Mouse (Mus musculus): Measurements from ENCODE around the gene Ano1.

Gene Ano1

DNA sequence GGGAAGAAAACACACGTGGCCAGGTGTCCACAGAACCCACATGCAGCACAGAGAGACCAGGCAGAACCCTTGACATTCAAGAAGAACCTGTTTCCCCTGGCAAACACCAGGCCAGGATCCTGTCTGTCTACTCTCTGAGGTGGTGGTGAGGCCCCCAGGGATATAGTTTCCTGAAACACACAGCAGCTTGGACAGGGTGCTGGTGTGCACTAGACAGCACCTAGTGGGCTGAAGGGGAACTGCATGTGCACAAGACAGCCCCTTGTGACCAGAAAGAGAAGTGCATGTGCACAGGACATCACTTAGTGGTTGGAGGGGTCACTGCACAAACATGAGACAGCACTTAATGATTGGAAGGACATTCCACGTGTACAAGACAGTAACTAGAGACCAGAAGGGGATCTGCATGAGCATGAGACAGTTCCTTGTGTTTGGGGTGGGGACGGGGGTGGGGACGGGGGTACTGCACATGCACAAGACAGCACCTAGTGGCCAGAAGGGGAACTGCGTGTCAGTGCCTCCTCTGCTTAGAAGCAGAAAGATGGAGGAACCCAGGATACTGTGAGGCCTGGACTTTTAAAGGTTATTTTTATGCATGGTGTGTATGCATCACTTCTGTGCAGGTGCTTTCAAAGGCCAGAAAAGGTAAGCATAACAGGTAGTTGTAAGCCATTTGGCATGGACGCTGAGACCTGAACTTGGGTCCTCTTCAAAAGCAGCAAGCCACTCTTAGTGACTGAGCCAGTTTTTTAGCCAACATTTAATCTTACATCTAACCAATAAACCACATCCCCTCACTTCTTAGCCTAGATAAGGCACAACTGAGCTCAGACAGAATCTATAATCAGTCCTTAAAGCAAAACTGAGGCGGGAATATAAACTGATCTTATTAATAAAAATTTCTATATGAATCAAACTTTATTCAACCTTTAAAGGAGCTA lies 54.7 kb downstream of the Ano1 start:
- DNase-seq (ENCODE audit: low spot score in 2 of 2) = peak; percentile 26 to 48

DNA sequence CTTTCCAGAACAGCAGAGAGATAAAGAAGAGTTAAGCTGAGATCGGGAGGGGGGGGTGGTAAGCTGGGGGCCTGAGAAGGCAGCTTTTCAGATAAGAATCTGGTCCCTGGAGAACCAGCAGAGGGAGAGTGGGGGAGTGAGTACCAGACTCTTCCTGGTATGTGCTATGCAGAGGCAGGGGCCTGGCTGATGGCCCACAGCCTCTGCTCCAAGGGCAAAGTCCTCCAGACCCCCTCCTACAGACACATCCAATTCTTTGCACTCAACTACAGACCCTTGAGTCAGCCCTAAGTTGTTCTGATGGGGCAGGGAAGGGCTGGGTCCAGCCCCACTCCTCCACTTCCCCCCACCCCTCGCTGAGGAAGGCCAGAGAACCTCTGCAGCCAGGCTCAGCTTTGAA lies 61.9 kb downstream of the Ano1 start:
- DNase-seq (ENCODE audit: low spot score in 2 of 2) = no peak

DNA sequence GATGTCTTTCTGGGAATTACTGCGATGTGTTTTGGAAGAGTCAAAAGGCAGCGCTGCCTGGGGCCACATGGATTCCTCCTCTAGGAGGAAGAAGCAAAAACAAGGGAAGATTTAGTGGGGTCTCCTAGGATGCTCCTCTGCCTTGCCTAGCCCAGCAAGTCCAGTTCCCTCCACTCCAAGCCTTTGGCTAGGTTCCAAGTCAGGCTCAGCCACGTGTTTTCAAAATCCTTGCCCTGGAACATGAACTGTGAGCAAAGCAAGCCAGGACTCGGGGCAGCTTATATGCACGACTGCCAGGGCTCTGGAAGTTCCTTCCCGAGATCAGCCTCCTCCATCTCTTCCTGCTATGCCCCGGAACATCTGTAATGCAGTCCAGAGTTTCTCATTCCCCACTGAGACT lies 62.6 kb downstream of the Ano1 start:
- DNase-seq (ENCODE audit: low spot score in 2 of 2) = no peak

DNA sequence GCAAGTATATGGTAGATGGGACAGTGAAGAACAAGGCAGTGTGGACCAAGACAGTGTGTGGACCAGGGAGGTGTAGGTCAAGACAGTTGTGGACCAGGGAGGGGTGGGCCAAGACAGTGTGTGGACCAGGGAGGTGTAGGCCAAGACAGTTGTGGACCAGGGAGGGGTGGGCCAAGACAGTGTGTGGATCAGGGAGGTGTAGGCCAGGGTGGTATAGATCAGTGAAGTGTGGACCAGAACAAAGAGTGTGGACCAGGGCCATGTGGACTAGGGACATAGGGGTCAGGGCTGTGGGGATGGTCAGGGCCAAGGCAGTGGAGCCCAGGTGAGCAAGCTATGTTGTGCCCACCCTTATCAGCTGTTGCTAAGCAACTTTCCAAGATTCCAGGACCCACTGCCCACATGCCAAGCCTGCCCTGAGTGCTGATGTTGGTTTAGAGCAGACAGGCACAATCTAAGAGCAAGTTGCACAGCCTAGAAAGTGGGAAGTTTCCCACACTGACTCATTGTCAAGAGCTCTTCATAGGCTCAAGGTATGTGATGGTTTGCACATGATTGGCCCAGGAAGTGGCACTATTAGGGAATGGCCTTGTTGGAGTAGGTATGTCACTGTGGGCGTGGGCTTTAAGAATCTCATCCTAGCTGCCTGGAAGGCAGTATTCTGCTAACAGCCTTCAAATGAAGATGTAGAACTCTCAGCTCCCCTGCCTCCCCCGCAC lies 64.0 kb downstream of the Ano1 start:
- DNase-seq (ENCODE audit: low spot score in 2 of 2) = no peak

DNA sequence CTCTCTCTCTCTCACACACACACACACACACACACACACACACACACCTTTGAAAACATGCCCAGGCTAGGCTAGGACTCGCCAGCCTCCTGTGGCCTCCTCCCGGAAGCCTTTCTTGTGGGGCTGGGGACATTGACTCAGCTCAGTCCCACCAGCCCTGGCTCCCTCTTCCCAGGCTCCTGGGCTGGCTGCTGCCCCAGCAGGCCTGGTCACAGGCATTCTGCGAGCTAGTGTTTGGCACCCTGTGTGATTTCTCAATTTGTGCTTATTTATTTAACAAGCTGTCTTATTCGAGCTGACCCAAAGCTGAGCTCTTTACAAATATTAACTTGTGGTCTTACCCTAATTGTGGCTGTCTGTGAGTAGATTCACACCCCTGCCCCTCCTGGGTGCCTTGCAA lies 66.8 kb downstream of the Ano1 start:
- DNase-seq (ENCODE audit: low spot score in 2 of 2) = no peak

DNA sequence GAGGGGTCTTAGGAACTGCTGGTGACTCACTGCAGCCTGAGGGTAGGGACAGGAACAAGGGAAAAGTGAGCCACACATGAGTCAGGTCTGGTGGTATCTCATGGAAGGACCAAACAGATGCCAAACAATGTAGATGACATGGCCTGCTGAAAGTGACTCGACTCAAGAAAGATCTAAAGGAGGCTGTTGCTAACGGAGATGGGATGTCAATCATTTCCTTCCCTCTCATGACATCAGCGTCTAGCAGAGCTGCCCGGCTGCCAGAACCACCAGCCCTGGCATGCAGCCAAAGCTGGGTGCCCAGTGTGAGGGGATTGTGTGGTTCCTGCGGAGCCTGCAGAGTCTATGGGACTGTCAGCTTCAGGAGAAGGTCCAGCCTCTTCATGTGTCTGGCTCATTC lies 67.3 kb downstream of the Ano1 start:
- no peak for DNase-seq (ENCODE audit: low spot score in 2 of 2)

DNA sequence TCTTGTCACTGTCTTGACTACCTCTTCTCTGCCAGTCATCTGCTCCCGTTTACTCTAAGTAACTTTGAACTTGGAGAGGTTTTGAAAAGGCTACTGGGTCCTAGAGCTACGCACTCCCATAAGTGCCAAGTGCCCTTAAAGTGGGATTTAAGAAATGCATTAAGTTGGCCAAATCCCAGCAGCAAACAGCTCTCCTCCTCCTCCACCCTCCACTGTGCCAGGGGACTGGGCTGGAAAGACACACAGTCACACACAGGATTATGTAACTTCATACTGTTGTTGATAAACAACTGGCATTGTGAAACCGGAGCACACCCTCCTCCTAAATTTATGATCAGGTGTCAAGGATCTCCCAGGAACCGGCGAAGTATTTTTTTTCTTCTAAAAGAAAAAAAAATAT lies 71.7 kb downstream of the Ano1 start:
- DNase-seq (ENCODE audit: low spot score in 2 of 2) = no peak

DNA sequence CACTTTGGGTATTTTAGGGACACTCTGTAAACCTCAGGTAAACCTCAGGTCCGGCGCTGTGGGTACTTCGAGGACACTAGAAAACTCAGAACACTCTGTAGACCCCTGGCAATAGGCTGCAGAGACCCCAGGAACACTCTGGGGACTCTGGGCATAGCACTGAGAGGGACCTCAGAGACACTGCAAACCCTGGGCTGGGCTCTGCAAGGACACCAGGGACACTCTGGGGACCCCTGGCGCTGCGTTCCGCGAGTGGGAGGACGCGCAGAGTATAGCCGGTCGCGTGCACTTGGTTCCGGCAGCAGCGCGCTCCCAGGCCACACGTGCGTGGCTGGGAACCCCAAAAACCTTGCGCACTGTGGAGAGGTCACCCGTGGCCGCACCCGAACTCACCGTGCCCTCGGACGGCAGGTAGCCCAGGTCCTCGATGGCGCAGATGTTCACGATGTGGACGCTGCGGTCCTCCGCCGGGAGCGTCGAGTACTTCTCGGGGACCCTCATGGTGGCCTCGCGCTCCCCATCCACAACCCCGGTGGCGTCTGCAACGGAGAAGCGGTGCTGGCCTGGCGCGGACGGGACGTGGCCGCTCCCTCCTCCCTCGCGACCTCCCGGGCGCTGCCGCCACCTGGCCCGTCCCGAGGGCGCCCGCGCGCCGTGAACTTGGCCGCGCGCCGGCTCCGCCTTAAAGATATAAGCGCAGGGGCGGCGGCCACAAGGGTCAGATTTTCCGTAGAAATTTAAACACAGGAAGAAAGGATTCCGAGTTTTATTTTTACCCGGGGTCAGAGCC lies 73.3 kb downstream of the Ano1 start:
- no peak for DNase-seq (ENCODE audit: low spot score in 2 of 2)

DNA sequence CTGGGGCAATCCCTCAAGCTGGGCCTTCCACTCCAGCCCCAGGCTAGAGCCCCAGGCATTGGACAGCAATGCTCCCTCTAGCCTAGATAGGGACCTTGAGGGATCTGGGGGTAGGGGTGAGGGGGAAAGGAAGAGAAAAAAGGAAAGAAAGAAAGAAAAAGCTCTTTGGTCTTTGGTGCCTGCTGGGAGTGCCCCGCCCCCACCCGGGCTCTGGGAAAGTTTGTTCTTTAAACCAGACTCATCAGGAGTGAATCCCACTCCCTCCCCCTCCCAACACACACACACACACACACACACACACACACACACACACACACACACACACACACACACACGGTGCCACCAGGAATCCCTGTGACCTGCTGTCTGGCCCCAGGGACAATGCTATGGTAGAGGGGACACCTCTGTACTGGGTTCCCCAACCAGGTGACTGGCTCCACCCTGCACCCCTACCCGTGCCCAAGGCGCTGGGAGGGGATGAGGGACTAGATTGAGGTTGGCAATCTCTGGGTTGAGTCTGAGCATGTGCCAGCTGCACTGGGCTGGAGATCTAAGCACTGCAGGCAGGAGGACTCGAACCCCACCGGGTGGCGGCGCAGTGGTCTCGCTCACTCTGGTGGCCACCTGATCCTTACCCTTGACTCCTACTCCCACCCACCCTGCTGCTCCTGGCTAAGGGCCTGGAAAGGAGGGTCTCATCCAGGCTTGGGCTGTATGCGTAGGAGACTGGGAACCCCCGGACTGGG lies 74.3 kb downstream of the Ano1 start:
- no peak for DNase-seq (ENCODE audit: low spot score in 2 of 2)

DNA sequence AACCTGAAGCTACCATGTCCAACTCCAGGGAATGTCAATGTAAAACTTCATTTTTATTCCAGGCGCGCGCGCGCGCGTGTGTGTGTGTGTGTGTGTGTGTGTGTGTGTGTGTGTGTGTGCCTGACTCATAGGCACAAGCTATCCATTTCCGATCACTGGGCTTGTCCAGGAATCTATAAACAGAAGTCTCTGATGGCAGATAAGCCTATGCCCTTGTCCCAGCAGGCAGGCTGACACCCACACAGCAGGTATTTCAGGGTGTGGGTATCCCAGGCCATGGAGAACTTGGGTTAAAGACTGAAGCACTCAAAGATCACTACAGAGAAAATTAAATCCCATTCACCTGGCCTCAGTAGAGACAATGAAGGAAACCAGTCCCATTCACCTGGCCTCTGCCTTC lies 76.1 kb downstream of the Ano1 start:
- no peak for DNase-seq (ENCODE audit: low spot score in 2 of 2)

DNA sequence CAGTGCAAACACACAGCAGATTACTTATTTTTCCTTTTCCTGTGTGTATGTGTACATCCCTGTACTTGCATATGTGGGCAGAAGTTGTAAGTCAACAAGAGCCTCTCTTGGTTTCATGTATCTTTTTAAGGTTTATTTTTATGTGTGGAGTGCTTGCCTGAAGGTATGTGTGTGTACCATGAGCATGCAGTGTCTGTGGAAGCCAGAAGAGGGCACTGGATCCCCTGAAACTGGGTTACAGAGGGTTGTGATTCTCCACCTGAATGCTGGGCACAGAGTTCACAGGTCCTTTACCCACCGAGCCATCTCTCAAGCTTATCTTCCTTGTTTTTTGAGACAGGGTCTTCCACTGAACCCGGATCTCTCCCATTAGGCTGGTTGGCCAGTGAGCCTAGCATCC lies 81.9 kb downstream of the Ano1 start:
- no peak for DNase-seq (ENCODE audit: low spot score in 2 of 2)

DNA sequence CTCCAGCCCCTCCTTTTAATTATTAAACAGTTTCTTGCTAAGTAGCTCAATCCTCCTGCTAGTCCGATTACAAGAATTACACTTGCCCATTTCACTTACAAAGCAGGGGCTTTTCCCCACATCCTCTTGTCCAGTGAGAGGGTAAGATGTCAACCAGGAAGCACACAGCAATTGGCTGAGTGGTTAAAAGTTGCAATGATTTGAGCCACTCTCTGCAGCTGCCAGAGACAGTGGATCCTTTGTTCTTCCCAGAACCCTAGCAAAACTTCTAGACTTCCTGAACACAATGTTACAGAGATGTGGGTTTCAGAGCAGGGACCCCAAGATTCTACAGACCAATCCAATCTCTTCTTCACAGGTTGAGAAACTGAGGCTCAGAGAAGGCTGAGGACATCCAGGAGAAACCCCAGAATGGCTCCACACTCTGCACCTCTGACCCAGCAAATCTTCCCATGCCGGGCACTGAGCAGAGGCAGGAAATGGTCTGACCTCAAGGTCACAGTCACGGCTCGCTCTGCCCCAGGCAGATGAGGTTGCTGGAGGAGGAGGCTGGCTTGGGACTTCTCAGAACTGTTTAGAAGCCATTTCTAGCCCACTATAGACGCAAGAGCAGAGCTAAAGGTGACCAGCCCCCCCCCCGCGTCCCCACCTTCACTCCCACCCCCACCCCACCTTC lies 83.0 kb downstream of the Ano1 start:
- no peak for DNase-seq (ENCODE audit: low spot score in 2 of 2)

DNA sequence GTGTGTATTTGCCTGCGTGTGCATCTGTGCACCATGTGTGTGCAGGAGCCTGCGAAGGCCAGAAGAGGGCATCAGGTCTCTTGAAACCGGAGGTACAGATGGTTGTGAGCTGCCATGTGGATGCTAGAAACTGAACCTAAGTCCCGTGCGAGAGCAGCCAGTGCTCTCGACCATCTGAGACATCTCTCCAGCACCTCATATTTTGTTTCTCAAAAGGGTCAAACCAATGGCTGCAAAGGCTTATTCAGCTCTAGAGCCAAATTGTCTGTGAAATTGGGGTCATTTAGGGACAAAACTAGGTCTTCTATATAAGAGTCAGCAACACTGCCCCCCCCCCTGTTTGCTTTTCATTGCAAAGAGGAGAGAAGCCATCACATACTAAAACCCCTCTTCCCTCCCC lies 84.7 kb downstream of the Ano1 start:
- DNase-seq (ENCODE audit: low spot score in 2 of 2) = no peak

DNA sequence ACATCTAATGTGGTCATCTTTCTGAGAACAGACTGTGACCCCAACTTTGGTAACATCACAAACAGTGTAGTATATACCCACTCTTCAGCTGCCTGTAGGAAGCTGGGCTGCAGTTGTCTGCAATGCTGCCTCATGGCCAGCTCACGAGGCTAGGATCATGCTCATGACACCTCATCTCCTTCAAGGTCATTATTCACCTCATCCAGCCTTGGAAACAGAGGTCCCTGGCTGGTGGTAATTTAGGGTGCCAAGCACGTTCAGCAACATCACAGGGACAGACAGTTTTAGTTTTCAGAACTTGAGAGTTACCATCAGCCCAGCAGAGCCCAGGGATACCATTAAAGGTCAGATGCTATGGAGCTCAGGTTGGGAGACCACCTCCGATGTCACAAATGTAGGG lies 86.2 kb downstream of the Ano1 start:
- no peak for DNase-seq (ENCODE audit: low spot score in 2 of 2)

DNA sequence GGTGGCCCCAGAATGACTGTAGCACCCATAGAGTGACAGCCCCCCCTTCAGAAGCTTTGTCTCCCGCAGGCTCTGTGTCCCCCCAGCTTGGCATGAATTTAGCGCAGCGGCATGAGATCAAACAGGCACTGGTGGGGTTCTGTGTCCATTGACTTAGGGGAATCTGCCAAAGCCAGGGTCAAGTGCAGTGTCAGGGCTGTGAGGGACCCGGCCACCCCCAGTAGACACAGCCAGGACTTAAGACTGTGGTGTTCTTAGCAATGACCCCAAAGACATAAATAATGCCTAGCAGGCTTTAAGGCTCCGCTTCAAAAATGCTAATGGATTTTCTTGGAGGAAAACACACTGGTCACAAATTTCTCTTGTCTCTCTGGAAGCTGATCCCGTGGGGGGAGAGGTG lies 88.2 kb downstream of the Ano1 start:
- no peak for DNase-seq (ENCODE audit: low spot score in 2 of 2)

DNA sequence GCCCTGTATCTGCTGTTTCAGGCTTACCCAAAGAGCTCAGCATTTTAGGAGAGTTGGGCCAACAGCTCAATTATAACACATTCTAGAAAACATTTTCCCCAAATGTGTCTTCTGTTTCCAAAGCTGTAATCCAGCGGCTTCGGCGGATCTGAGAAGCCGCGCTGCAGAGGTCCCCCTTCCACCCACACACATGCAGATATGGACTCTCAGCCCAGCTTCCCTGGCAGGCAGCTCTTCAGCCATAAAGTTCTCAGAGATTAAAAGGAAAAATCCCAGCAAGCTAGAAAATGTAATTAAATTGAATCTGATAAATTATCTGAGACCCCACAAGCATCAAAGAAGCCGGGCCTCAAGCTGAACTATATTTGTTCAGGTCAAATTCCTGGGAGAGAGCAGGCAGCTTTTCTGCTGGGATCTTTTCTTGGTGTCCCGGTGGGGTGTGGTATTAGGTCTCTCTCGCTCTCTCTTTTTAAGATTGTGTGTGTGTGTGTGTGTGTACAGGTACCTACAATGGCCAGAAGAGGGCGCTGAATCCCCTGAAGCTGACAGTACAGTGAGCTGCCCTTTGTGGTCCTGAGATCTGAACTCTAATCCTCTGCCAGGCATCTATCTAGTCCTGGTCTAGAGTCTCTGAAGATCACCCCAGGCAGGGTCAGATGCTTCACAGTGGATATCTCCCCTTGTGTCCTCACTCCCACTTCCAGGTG lies 95.4 kb downstream of the Ano1 start:
- DNase-seq (ENCODE audit: low spot score in 2 of 2) = no peak

DNA sequence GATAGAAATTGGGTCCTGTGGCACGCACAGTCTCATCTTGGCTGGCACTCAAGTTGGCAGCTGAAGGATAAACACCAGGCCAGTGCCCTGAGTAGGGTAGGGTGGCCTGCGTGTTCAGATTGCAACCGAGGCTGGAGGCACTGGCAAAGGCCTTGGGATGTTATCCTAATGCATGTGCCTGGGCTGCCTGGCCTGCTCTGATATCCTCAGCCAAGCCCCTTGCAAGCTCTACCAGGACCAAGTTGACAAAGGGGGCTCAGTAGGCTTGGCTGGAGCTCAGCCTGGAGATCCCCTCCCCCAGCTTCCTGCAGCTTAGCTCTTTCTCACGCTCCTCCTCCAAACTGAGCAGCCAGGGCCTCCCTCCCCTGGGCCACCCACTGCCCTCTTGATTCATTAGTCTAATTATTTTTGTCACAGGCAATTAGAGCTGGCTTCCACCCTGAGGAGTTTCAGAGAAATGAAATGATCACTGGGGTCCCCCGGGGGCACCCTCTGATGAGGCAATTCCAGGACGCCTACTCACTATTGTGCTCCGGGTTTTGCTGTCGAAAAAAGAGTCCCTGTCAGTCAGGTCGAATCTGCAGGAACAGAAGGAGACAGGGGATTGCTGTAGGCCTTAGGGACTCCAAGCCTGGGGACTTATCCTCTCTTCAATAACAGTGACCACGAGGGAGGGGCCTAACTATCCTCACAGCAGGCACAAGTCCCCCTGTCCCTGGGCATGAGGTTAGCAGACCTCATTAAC lies 97.9 kb downstream of the Ano1 start:
- no peak for DNase-seq (ENCODE audit: low spot score in 2 of 2)

DNA sequence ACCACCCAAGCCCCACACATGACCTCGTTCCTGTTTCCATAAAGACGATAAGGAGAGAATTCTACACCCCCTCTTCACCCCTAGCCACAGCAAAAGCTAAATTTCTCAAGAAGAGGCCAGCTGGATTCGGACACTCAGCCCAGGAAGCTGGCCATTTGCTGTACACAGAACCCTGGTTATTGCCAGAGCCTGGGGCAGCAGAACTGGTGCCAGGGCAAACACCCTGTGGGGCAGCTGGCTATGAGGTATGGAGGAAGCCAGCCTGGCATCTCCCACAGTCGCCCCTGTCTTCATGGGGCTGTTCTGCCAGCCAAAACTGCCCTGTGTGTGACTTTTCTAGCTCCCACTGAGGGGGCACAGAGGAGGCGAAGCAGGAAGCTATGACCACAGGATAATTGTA lies 104.2 kb downstream of the Ano1 start:
- DNase-seq (ENCODE audit: low spot score in 2 of 2) = no peak

DNA sequence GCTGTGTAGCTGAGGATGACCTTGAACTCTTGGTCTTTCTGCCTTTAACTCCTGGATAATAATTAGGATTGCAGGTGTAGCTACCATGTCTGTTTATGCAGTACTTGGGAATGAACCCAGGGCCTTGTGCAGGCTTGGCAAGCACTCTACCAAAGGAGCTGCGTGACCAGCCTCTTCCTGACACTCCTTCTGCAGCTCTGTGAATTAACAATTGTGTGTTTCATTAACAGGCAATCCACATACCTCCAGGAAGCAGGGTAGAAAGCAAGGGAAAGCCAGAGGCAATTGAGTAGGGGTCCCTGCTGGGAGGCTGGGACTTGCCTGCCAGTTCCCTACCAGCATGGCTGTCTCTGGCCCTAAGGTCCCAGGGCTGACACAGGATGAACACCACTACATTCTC lies 111.0 kb downstream of the Ano1 start:
- no peak for DNase-seq (ENCODE audit: low spot score in 2 of 2)

DNA sequence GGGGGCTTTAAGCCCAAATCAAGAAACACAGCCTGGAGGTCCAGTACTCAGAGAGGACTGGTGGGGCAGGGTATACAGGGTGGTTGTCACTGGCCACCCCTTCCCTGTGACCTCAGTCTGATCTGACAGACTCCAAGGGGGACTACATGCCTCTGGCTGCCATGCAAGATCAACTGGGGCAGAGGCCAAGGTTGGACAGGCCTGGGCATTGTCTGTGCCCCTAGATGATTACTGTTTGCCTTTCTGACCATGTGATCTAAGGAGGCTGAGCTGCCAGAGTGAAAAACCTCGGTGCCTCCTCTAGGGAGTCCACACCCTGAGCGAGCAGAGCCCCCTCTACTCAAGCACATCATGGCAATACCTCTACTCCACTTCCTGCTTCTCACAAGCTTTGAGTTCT lies 115.8 kb downstream of the Ano1 start:
- DNase-seq (ENCODE audit: low spot score in 2 of 2) = no peak
